Mouse (Mus musculus) small intestine, adult 10 weeks (tissue): ENCODE results near the gene Tmem59l. TPM values are rescaled to one million over a fixed set of nuclear protein-coding genes. Genes with fewer than 3 reads are reported as not detected.

Experiments
- polyA plus RNA-seq: library from polyadenylated mRNA; stranded (reverse); fragments of 350-450 nt; fragmentation: Illumina TruSeq; extraction: RNeasy Lipid Tissue Mini Kit (QIAGEN cat#74804); gene quantifications from one replicate; pipeline ENCODE4 v1.2.3, GENCODE M21; 2014; ENCODE audit warnings: low replicate concordance

The Tmem59l gene
- not detected for polyA plus RNA-seq

DNA sequence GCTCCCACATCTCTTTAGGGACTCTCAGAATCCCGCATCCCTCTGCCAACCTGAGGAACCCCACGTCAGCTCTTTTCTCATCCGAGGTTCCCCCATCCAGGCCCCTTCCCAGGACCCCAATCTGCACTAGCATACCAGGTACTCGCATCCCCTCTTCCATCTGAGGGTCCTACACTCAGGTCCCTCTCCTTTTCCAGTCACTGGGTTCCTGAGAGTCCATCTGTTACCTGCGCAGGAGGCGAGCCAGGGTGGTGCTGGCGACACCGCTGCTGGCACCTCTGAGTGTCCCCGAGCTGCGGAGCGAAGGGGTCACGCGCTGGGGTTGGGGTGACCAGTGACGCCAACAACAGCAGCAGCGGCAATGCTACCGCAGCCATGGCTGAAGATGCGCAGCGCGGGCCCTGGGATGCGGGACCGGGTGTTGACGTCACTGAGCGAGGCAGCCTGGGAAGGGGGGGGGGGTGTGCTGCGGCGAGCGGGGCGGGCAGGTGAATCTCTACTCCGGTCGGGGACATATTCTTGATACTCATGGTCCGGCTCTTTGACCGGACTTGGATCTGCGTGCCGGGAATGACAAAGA, at the start of gene Tmem59l:
TSS of gene Tmem59l (minus strand) at position 418 of the 580 bp plus-strand sequence.

DNA sequence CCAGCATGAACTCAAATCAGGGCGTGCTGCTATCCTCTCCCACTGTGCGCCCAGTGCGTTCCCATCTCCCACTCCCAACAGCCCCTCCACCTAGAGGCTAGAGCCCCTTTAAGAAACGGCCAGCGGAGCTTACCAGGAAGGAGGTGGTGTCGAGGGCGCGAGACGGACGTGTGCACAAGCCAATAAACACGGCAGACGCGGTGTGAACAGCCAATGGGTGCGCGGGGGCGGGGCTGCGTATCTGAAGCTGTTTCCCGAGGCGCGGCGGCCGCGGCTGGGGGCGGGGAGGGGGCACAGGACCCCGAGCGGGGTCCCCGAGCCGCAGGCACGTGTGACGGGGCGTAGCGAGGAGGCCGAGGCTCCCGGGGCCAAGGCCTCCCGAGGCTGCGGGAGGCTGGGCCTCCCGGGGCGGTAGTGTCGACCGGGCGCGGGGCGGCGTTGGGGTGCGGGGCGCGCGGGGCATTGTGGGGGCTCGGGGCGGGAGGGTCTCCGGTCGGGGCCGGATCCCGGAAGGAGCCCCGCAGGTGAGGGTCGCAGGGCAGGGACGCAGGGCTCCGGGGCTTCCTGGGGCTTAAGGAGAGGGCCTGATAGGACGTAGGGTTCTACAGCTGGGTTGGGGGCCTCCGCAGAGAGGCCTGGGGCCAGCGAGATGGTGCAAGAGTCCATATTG, 40.5 kb upstream of the Tmem59l start, which contains the start of the genes Fkbp8 and Kxd1:
TSS of gene Fkbp8 (plus strand) at position 213 of the 670 bp plus-strand sequence.
TSS of gene Kxd1 (minus strand) at position 445 of the 670 bp plus-strand sequence.

DNA sequence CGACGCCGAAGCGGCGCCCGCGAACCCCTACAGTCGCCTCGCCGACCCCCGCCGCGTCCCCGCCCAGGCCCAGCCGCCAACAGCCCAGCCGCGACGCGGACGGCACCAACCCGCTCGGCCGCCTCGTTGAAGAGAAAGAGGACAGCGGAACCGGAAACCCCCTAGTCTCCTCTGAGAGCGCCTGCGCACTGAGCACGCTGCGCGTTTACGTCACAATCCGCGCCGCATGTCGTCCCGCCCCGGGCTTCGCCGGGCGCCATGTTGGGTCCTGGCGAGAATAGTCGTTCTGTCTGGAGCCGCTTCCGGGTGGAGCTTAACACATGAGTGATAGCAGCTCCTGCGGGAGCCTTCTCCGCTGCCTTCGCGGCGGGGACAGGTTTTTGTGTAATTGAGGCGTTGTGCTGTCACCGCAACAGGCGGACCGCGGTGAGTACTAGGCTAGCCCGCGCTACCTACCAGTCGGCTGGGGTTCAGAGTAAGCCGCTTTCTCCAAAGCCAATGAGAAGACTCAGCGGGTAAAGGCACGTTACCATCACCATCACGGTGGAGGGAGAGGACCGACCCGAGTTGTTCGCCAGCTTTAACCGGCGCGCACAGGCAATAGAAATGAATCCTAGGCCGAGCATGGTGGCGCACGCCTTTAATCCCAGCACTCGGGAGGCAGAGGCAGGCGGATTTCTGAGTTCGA, 23.2 kb upstream of the Tmem59l start, which contains the start of gene Uba52:
TSS of gene Uba52 (minus strand) at position 574 of the 688 bp plus-strand sequence.

DNA sequence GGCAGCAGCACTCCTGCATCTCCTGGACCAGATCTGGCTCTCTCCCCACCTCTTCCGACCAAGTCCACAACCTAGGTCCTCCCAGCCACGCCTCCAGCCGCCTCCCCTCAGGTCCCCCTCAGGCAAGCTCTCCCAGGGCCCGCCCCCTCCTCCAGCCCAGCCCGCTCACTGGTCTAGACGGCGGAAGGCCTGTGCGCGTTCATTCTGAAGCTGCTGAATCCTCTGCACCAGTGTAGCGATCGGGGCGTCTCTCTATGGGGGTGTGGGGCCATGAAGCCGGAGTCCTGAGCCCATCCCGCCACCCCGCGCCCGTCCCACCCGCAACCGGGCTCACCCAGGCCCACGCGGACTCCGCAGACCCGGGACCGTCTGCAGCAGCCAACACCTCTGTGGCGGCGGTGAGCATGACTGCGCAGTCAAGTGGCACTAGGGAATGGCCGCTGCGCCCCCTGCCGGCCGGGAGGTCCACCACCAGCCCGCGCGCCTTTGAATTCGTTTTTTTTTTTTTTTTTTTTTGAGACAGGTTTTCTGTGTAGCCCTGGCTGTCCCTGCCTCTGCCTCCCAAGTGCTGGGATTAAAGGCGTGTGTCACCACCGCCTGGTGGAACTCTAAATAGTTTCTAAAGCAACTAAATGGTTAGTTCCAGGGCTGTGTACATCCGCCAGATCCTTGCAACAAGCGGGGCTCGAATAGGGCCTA, 19.3 kb upstream of the Tmem59l start, which contains the start of gene Rex1bd:
TSS of gene Rex1bd (minus strand) at position 425 of the 699 bp plus-strand sequence.

DNA sequence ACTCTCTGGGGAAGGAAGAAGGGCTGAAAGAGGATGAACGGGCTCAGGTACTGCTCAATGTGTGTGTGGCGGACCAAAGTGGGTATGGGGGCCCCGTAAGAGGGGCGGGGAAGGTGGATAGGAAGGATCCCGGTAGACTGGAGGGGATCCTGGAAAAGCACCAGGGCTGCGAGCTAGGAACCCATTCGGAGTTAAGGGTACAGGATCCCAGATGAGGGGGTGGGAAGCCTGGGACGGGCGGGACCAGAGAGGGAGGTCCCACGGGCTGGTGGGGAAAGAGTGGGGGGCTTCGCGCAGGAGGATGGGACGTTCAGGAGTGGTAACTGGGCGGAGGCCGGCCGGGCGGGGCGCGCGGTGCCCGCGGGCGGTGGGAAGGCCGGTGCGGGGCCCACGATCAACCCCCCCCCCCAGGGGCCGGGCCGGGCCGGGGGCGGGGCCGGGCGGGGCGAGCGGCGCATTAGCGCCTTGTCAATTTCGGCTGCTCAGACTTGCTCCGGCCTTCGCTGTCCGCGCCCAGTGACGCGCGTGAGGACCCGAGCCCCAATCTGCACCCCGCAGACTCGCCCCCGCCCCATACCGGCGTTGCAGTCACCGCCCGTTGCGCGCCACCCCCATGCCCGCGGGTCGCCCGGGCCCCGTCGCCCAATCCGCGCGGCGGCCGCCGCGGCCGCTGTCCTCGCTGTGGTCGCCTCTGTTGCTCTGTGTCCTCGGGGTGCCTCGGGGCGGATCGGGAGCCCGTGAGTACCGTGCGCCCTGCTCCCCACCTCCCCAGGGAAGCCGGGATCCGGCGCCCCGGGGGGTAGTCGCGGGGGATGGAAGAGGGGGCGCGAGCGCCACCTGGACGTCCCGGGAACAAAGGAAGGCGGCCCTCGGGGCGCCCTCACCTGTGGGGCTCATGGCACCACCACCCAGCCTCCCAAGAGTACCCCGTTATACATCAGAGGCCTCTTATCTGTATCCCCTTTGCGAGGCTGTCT, 5.8 kb upstream of the Tmem59l start, which contains the start of gene Crlf1:
TSS of gene Crlf1 (plus strand) at position 495 of the 977 bp plus-strand sequence.

DNA sequence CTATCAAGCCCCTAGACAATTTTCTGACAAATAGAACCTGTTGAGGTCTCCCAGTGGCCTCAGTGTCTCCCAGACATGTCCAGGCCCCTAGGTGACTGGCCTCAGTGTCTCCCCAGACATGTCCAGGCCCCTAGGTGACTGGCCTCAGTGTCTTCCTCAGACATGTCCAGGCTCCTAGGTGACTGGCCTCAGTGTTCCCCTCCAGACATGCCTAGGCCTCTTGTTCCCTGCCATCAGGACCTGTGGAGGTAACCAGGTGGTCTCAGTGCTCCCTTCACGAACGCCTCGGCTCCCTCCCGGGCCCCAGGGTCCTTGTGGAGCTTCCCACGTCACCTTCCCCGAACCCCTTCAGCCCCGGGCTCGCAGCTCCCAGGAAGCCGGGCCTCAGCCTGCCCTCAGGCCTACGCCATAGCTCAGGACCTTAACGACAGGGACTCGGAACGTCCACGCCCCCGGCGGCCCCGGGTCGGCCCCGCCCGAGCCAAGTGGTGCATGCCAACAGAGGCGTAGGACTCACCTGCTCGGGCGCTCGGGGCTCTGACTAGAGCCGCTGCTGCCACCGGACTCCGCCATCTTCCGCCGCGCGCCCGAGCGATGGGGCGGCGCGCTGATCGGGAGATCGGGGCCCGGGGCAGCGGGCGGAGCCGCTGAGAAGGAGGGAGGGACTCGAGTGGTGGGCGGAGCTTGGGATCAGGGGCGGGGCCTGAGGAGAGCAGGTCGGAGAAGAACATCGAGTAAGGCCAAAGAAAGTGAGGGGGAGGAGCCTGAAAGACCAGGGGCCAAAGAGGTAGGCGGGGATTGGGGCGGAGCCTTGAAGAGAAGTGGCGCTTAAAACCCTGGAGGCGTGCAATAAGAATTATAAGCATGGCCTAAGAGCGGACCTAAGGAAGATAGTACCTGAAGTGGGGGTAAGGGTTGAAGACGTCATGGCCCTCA, 10.6 kb downstream of the Tmem59l start, which contains the start of gene Klhl26:
TSS of gene Klhl26 (minus strand) at position 636 of the 936 bp plus-strand sequence.

DNA sequence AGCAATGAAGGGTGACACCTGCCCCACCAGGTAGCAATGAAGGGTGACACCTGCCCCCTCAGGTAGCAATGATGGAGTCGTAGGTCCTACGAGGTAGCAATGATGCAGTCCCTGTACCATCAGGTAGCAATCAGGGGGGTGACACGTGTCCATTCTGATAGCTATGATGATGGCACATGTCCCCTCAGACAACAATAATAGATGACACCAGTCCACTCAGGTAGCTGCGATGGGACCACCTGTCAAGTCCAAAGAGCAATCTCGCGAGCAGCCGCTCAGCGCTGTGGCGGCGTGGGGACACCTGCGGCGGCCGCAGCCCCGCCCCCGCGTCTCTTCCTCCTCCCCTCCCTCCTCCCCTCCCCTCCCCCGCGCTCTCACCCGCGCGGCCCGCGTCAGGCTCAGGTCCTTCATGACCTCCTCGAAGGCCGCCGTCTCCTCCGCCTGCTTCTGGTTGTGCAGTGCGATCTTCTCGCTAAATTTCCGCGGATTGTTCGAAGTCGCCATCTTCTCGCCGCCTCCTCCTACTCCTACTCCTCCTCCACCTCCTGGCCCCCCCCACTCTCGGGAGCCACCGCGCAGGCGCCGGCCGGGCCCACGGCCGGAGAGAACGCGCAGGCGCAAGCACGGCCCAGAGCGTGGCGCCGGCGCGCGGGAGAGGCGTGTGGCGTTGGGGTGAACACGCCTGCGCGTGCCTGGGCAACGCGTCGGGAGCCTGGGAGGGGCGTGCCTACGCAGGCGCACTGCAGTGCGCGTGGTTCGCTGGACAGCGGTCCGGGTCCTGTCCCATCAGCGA, 47.9 kb downstream of the Tmem59l start, which contains the start of gene Crtc1:
TSS of gene Crtc1 (minus strand) at position 525 of the 793 bp plus-strand sequence.

Other genes starting within 250 kb of the Tmem59l start
- not detected for gene Homer3, start 204.5 kb downstream of the Tmem59l start, polyA plus RNA-seq
- gene Ddx49, start 184.9 kb downstream of the Tmem59l start, polyA plus RNA-seq: 4.1 TPM
- 0.59 TPM for gene Cope, start 184.8 kb downstream of the Tmem59l start, polyA plus RNA-seq
- gene Cers1, start 171.6 kb downstream of the Tmem59l start, polyA plus RNA-seq: not detected
- not detected for gene Gdf1, start 157.5 kb downstream of the Tmem59l start, polyA plus RNA-seq
- gene Upf1, start 134.1 kb downstream of the Tmem59l start, polyA plus RNA-seq: 2.2 TPM
- gene Comp, start 113.8 kb downstream of the Tmem59l start, polyA plus RNA-seq: not detected
- gene Crtc1, start 47.8 kb downstream of the Tmem59l start, polyA plus RNA-seq: 1.2 TPM
- gene Klhl26, start 10.4 kb downstream of the Tmem59l start, polyA plus RNA-seq: 0.67 TPM
- not detected for gene Crlf1, start 5.8 kb upstream of the Tmem59l start, polyA plus RNA-seq
- not detected for gene Rex1bd, start 19.4 kb upstream of the Tmem59l start, polyA plus RNA-seq
- 2.6 TPM for gene Uba52, start 23.4 kb upstream of the Tmem59l start, polyA plus RNA-seq
- gene Fkbp8, start 40.4 kb upstream of the Tmem59l start, polyA plus RNA-seq: 3.3 TPM
- 4.3 TPM for gene Kxd1, start 40.6 kb upstream of the Tmem59l start, polyA plus RNA-seq
- gene Ell, start 52.1 kb upstream of the Tmem59l start, polyA plus RNA-seq: 0.74 TPM
- not detected for gene Isyna1, start 107.0 kb upstream of the Tmem59l start, polyA plus RNA-seq
- gene Ssbp4, start 121.5 kb upstream of the Tmem59l start, polyA plus RNA-seq: not detected
- gene Lrrc25, start 128.8 kb upstream of the Tmem59l start, polyA plus RNA-seq: not detected
- not detected for gene Gdf15, start 145.1 kb upstream of the Tmem59l start, polyA plus RNA-seq
- 22.3 TPM for gene Pgpep1, start 173.0 kb upstream of the Tmem59l start, polyA plus RNA-seq
- not detected for gene Lsm4, start 185.9 kb upstream of the Tmem59l start, polyA plus RNA-seq
- 15.4 TPM for gene Jund, start 211.6 kb upstream of the Tmem59l start, polyA plus RNA-seq
- gene Iqcn, start 216.1 kb upstream of the Tmem59l start, polyA plus RNA-seq: not detected
- 3.4 TPM for gene Gm3336, start 231.2 kb upstream of the Tmem59l start, polyA plus RNA-seq
- not detected for gene Pde4c, start 236.4 kb upstream of the Tmem59l start, polyA plus RNA-seq